Mouse (Mus musculus) embryonic fibroblast, embryonic 13.5 days (primary cell): ENCODE data around the gene Wasf3.

Experiments
- CTCF ChIP-seq: IDR thresholded peaks from 2 replicates; pipeline ENCODE4 v1.5.1; 2011; ENCODE audit warnings: mild to moderate bottlenecking, control low read depth, low read length, moderate library complexity, borderline replicate concordance; ENCODE audit not compliant: insufficient read depth
- POLR2A ChIP-seq: IDR thresholded peaks from 2 replicates; pipeline ENCODE4 v1.6.1; 2011; ENCODE audit warnings: low read depth, mild to moderate bottlenecking, control low read depth, low read length, moderate library complexity

DNA sequence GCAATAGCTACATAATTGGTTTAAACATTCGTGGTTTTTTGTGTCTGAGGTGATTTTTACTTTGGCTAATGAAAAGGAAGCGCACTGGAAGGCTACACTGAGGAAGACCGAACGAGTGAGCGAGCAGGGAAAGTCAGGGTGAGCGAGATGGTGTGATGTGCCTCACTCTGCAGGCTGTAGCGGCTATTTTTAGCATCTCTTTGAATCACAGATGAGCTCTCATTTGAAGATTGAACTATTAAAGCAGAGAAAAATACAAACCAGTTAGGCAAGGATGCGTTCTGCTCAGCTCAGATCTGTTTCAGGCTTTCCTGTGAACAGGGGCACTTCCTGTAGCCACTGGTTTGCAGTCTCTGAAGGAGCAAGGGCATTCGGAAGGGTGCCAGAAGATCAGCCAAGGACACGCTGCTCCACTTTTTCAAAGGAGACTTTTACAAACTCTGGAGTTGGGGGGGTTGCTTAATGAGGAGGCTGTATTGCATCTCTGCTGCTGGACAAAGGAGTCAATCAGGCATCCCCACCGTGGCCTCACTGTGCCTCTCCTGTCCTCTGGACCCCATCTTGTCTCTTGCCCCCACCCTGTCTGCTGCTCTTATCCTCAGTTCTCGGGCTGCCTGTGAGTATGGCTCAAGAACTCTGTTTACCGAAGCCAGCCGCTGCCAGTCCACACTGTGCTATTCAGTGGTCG is 28.1 kb downstream of the Wasf3 start:
- TF ChIP-seq POLR2A, result no peak
- TF ChIP-seq CTCF, result no peak
